Mouse (Mus musculus): ENCODE data around the gene Glp2r.

The Glp2r gene

GRCm38 (mm10) chr11:67636905-67637586, 133.9 kb downstream of the Glp2r start:
- DNase-seq (ENCODE audit: low spot score in 2 of 2), result no peak

GRCm38 (mm10) chr11:67636201-67636600, 134.8 kb downstream of the Glp2r start:
- no peak for DNase-seq (ENCODE audit: low spot score in 2 of 2)

GRCm38 (mm10) chr11:67633620-67634229, 137.2 kb downstream of the Glp2r start:
- no peak for DNase-seq (ENCODE audit: low spot score in 2 of 2)

- no peak for DNase-seq (ENCODE audit: low spot score in 2 of 2)
Measured at GRCm38 (mm10) chr11:67632906-67633305, 138.0 kb downstream of the Glp2r start.

- DNase-seq (ENCODE audit: low spot score in 2 of 2), result no peak
Measured at GRCm38 (mm10) chr11:67628522-67628921, 142.4 kb downstream of the Glp2r start.

GRCm38 (mm10) chr11:67627179-67627578, 143.8 kb downstream of the Glp2r start:
- DNase-seq (ENCODE audit: low spot score in 2 of 2), result no peak

- DNase-seq (ENCODE audit: low spot score in 2 of 2), result no peak
Measured at GRCm38 (mm10) chr11:67622340-67622739, 148.6 kb downstream of the Glp2r start.

GRCm38 (mm10) chr11:67616557-67617239, 154.3 kb downstream of the Glp2r start:
- no peak for DNase-seq (ENCODE audit: low spot score in 2 of 2)

- DNase-seq (ENCODE audit: low spot score in 2 of 2), result no peak
Measured at GRCm38 (mm10) chr11:67612158-67612839, 158.7 kb downstream of the Glp2r start.
